Mouse (Mus musculus): Measurements from ENCODE around the gene Rbm18. TPM values are rescaled to one million over a fixed set of nuclear protein-coding genes. Genes with fewer than 3 reads are reported as not detected.
A peak's percentile ranks its signal among the peaks of the same experiment; 100 is the strongest.

Gene Rbm18
- polyA plus RNA-seq, 1 experiment from 2014 or later, result 140 TPM

- H3K4me1 ChIP-seq (replicated peaks), result peaks cover 36% of the 10 kb centered on the region
- H3K9me3 ChIP-seq, result no peaks in the 10 kb centered on the region
- no peak overlapping the region; the same call in 1 of the 2 replicates for H3K9ac ChIP-seq
- peak overlapping the region; percentile 35 for H3K4me3 ChIP-seq
- H3K36me3 ChIP-seq, result no peaks in the 10 kb centered on the region
- no peak for ATAC-seq (ENCODE audit: low read depth)
- peaks cover 100% of the 10 kb centered on the region for H3K27me3 ChIP-seq
- WGBS, result under 1% methylated on average over 38 of the region's 38 CpGs
- peak overlapping the region; percentile 58 for H3K4me2 ChIP-seq
- H3K27ac ChIP-seq (replicated peaks), result no peak overlapping the region
Observed at GRCm38 (mm10) chr2:36103555-36104367, 32.8 kb downstream of the Rbm18 start.

- no peak for ATAC-seq (ENCODE audit: low read depth)
- Histone ChIP-seq H3K27me3 (peaks cover 100% of the 10 kb centered on the region), H3K4me3 (peak overlapping the region; percentile 35), H3K27ac (replicated peaks) (no peak overlapping the region), H3K36me3 (no peaks in the 10 kb centered on the region), H3K4me2 (peak overlapping the region; percentile 58), H3K4me1 (replicated peaks) (peaks cover 36% of the 10 kb centered on the region), H3K9me3 (no peaks in the 10 kb centered on the region), H3K9ac (no peak overlapping the region)
- WGBS, result 1% methylated on average over 21 of the region's 21 CpGs
Observed at GRCm38 (mm10) chr2:36103069-36103554, 33.5 kb downstream of the Rbm18 start.

GRCm38 (mm10) chr2:36102559-36102946 is 34.0 kb downstream of the Rbm18 start:
- H3K4me2 ChIP-seq, result peak overlapping the region; percentile 25

GRCm38 (mm10) chr2:36101866-36102558 is 34.6 kb downstream of the Rbm18 start:
- no peak overlapping the region for H3K9ac ChIP-seq

More at GRCm38 (mm10) chr2:36102559-36102946, 34.0 kb downstream of the Rbm18 start:
- peak overlapping the region; percentile 35; the same call in 1 of the 2 replicates for H3K4me3 ChIP-seq
- H3K27me3 ChIP-seq, result peaks cover 100% of the 10 kb centered on the region
- H3K27ac ChIP-seq (replicated peaks), result no peak overlapping the region
- peaks cover 36% of the 10 kb centered on the region for H3K4me1 ChIP-seq (replicated peaks)
- H3K9me3 ChIP-seq, result no peaks in the 10 kb centered on the region
- no peak for ATAC-seq (ENCODE audit: low read depth)
- no peak overlapping the region for H3K9ac ChIP-seq
- WGBS, result 1% methylated on average over 21 of the region's 21 CpGs
- no peaks in the 10 kb centered on the region for H3K36me3 ChIP-seq

GRCm38 (mm10) chr2:36099739-36100138 is 36.8 kb downstream of the Rbm18 start:
- 2% methylated on average over 6 of the region's 6 CpGs for WGBS
- Histone ChIP-seq H3K27ac (replicated peaks) (no peak overlapping the region), H3K36me3 (no peaks in the 10 kb centered on the region), H3K4me2 (no peak overlapping the region), H3K9ac (no peak overlapping the region), H3K4me1 (replicated peaks) (peaks cover 26% of the 10 kb centered on the region), H3K27me3 (peaks cover 100% of the 10 kb centered on the region), H3K4me3 (no peak overlapping the region), H3K9me3 (no peaks in the 10 kb centered on the region)
- no peak for ATAC-seq (ENCODE audit: low read depth)

More at GRCm38 (mm10) chr2:36101866-36102558, 34.6 kb downstream of the Rbm18 start:
- Histone ChIP-seq H3K4me1 (replicated peaks) (peaks cover 36% of the 10 kb centered on the region), H3K4me3 (peak overlapping the region; percentile 35; the same call in 1 of the 2 replicates), H3K27ac (replicated peaks) (no peak overlapping the region), H3K27me3 (peaks cover 100% of the 10 kb centered on the region), H3K9me3 (no peaks in the 10 kb centered on the region), H3K4me2 (peak overlapping the region; percentile 25), H3K36me3 (no peaks in the 10 kb centered on the region)
- 3% methylated on average over 28 of the region's 28 CpGs for WGBS
- no peak for ATAC-seq (ENCODE audit: low read depth)

GRCm38 (mm10) chr2:36098021-36098420 is 38.6 kb downstream of the Rbm18 start:
- H3K27me3 ChIP-seq, result peaks cover 100% of the 10 kb centered on the region
- no peaks in the 10 kb centered on the region for H3K36me3 ChIP-seq
- no peak overlapping the region for H3K27ac ChIP-seq (replicated peaks)
- H3K4me1 ChIP-seq (replicated peaks), result peaks cover 9% of the 10 kb centered on the region
- no peak overlapping the region for H3K9ac ChIP-seq
- H3K9me3 ChIP-seq, result no peaks in the 10 kb centered on the region
- ATAC-seq (ENCODE audit: low read depth), result no peak
- WGBS, result 4% methylated on average over 5 of the region's 5 CpGs
- H3K4me3 ChIP-seq, result no peak overlapping the region
- H3K4me2 ChIP-seq, result no peak overlapping the region

GRCm38 (mm10) chr2:36097129-36097815 is 39.3 kb downstream of the Rbm18 start:
- ATAC-seq (ENCODE audit: low read depth), result no peak
- H3K4me1 ChIP-seq (replicated peaks), result peaks cover 1% of the 10 kb centered on the region; the same call in 1 of the 2 replicates
- no peaks in the 10 kb centered on the region for H3K9me3 ChIP-seq
- H3K36me3 ChIP-seq, result no peaks in the 10 kb centered on the region
- H3K27me3 ChIP-seq, result peaks cover 100% of the 10 kb centered on the region
- WGBS, result 3% methylated on average over 18 of the region's 18 CpGs
- no peak overlapping the region for H3K4me3 ChIP-seq
- no peak overlapping the region for H3K9ac ChIP-seq
- no peak overlapping the region for H3K27ac ChIP-seq (replicated peaks)
- no peak overlapping the region for H3K4me2 ChIP-seq

GRCm38 (mm10) chr2:36093914-36094475 is 42.6 kb downstream of the Rbm18 start:
- peaks cover 100% of the 10 kb centered on the region for H3K27me3 ChIP-seq
- peaks cover 14% of the 10 kb centered on the region for H3K4me1 ChIP-seq (replicated peaks)
- no peak overlapping the region for H3K4me2 ChIP-seq
- ATAC-seq (ENCODE audit: low read depth), result no peak
- H3K9me3 ChIP-seq, result no peaks in the 10 kb centered on the region
- H3K9ac ChIP-seq, result no peak overlapping the region
- H3K27ac ChIP-seq (replicated peaks), result no peak overlapping the region
- 4% methylated on average over 31 of the region's 31 CpGs for WGBS
- no peak overlapping the region for H3K4me3 ChIP-seq
- H3K36me3 ChIP-seq, result no peaks in the 10 kb centered on the region

- Histone ChIP-seq H3K4me1 (replicated peaks) (peaks cover 14% of the 10 kb centered on the region), H3K9me3 (no peaks in the 10 kb centered on the region), H3K27me3 (peaks cover 100% of the 10 kb centered on the region), H3K9ac (no peak overlapping the region), H3K4me2 (no peak overlapping the region), H3K4me3 (no peak overlapping the region), H3K36me3 (no peaks in the 10 kb centered on the region), H3K27ac (replicated peaks) (no peak overlapping the region)
- no peak for ATAC-seq (ENCODE audit: low read depth)
- WGBS, result 19% methylated on average over 7 of the region's 7 CpGs
Observed at GRCm38 (mm10) chr2:36093301-36093700, 43.3 kb downstream of the Rbm18 start.

- 3% methylated on average over 4 of the region's 4 CpGs for WGBS
- ATAC-seq (ENCODE audit: low read depth), result no peak
- Histone ChIP-seq H3K4me3 (no peak overlapping the region), H3K27me3 (peaks cover 100% of the 10 kb centered on the region), H3K4me2 (no peak overlapping the region), H3K9ac (no peak overlapping the region), H3K27ac (replicated peaks) (no peak overlapping the region), H3K9me3 (no peaks in the 10 kb centered on the region), H3K36me3 (no peaks in the 10 kb centered on the region), H3K4me1 (replicated peaks) (peaks cover 14% of the 10 kb centered on the region)
Observed at GRCm38 (mm10) chr2:36092748-36093147, 43.8 kb downstream of the Rbm18 start.

- Histone ChIP-seq H3K4me3 (peak overlapping the region; percentile 38), H3K9ac (0 out of 2 replicates have a peak overlapping the region, but pooled peaks have one; percentile 8), H3K4me2 (peak overlapping the region; percentile 64), H3K9me3 (no peaks in the 10 kb centered on the region), H3K4me1 (replicated peaks) (peaks cover 14% of the 10 kb centered on the region), H3K36me3 (no peaks in the 10 kb centered on the region), H3K27me3 (peaks cover 100% of the 10 kb centered on the region), H3K27ac (replicated peaks) (no peak overlapping the region)
- 2% methylated on average over 70 of the region's 70 CpGs for WGBS
- peak; percentile 79 for ATAC-seq (ENCODE audit: low read depth)
Observed at GRCm38 (mm10) chr2:36090853-36091741, 45.5 kb downstream of the Rbm18 start.

Data from neural tube, embryonic 13.5 days (tissue).